Mouse (Mus musculus) common myeloid progenitor, adult 5-6 weeks (primary cell): Measurements from ENCODE around the gene Olfr809. TPM values are rescaled to one million over a fixed set of nuclear protein-coding genes. Genes with fewer than 3 reads are reported as not detected.

Source experiments
- ATAC-seq: replicated peaks from 2 replicates; pipeline ENCODE4 v1.8.0; 2016; ENCODE audit warnings: low read depth, mild to moderate bottlenecking, moderate TSS enrichment, inconsistent platforms; ENCODE audit not compliant: poor library complexity, severe bottlenecking
- total RNA-seq: library from RNA; stranded (forward); fragments of 200-1000, 187-1606 nt; gene quantifications from 2 replicates; pipeline ENCODE4 v1.2.3, GENCODE M21; 2017

Olfr809 gene
- not detected in 2 replicates for total RNA-seq

DNA sequence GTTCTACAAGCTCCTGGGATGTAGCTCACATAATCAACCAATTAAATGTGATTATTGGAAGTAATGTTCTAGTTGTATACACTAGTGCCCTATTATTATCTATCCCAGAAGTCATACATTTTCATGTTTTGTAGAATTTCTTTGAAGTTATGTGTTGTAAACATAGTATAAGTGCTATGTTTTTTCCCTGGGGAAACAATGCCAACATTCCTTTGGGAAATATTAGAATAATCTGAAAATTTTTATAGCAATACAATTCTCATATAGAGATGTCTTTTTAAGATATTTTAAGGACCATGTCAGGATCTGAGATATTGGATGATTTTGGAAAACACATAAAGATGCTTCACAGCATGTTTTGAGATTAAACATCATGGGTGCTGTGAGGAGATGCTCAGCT is at the start of gene Olfr809:
Olfr809 (plus strand) TSS at position 301 of the 400 bp plus-strand sequence.
- ATAC-seq, result no peak

DNA sequence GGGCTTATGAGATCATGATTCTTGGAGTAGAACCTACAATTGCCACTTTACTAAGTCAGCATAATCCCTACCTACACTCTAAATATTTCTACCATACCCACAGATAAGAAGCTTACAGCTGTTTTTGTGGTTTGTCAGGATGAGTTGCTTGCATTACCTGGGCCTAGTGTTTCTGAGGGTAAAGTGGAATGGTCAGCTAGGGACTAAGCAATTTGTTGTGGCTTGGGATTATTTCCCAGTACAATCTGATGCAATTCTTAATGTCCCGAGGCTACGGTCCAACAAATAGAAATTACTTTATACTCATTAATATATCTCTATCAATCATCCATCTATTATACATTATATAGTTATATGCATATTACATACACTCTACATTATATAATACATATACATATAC is 45.2 kb upstream of the Olfr809 start, which contains the start of gene Olfr805:
Olfr805 (minus strand) TSS at position 101 of the 400 bp plus-strand sequence.
- ATAC-seq, result no peak

GRCm38 (mm10) chr10:129741821-129742220 is 32.6 kb upstream of the Olfr809 start, which contains the start of gene Olfr806:
Gene Olfr806, minus strand, starts transcription at chr10:129741921.
- ATAC-seq, result no peak

DNA sequence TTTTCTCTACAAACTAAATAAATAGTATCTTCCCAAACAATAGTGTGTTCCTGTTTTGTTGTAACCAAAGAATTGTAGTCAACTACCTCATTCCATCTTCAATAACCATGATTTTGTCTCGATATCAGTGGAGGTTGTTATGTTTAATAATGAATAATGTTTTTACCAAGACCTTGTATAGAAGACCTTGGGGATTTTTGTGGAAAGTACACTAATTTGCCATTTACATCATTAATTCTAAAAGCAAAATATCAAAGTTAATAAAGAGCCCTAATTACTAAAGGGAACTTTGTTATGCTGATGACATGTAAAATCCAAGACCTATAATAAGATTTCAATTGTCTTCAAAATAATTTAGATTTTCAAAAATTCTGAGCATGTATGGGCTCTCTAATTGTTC is 16.7 kb upstream of the Olfr809 start, which contains the start of gene Olfr807:
Olfr807 (minus strand) TSS at position 101 of the 400 bp plus-strand sequence.
- no peak for ATAC-seq

DNA sequence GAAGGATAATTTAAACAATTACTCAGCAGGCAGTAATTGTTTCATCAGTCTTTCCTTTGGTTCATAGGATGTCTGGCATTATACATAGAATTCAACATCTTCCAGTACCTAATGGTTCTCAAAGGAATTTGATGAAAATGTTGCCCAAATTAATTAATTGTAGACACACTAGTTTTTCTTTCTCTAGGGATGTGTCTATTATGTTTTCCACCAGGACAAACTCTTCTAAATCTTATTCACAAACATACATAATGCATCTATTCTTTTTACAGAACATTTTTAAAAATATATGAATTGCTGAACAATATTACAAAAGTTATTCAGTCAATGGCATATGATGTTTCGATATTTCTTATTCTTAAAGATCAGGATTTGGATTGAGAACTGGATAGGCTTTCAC is 9.3 kb upstream of the Olfr809 start, which contains the start of gene Olfr808:
Olfr808 (plus strand) TSS at position 301 of the 400 bp plus-strand sequence.
- no peak for ATAC-seq

- ATAC-seq, result no peak
These were observed 3.7 kb downstream of the Olfr809 start for GRCm38 (mm10) chr10:129778123-129778522.

DNA sequence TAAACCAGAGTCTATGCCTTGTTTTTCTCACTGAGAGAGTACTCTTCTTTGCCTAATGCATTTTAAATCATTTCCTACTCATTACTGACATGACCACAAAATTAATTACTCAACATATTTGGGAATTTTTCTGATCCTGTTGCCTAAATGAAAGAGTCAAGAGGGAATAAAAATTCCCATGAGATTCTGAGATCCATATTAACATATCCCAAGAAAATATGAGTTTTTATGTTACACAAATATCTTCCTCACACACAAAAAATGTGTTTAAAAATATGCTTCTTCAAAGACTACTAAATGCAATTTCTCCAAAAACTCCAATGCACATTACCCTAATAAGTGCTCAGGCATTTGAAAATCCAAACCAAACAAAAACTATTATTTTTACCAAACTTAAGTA is 20.4 kb downstream of the Olfr809 start, which contains the start of gene Olfr810:
Olfr810 (minus strand) TSS at position 101 of the 400 bp plus-strand sequence.
- ATAC-seq, result no peak

DNA sequence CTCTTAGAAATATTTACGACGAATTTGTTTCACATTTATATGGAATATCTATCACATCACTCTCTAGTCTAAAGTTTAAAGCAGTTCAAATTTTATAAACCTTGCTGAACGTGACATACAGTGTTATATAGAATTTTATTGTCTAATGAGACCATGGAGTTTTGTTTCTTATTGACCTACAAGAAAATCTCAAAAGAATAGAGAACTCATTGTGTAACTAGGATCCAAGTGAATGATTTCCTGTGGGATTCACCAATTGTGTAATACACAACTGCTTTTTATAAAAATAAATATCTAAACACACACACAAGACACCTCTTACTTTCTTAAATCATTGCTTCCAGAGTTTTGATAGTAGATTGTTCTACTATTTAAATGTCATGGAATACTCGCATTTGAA is 29.9 kb downstream of the Olfr809 start, which contains the start of gene Olfr811:
Olfr811 (minus strand) TSS at position 101 of the 400 bp plus-strand sequence.
- ATAC-seq, result no peak

Other genes starting within 250 kb of the Olfr809 start
- not detected in 2 replicates for gene Olfr792, start 235.5 kb upstream of the Olfr809 start, total RNA-seq
- not detected in 2 replicates for gene Olfr794, start 207.0 kb upstream of the Olfr809 start, total RNA-seq
- not detected in 2 replicates for gene Olfr796, start 162.1 kb upstream of the Olfr809 start, total RNA-seq
- not detected in 2 replicates for gene Olfr798, start 146.7 kb upstream of the Olfr809 start, total RNA-seq
- gene Olfr799, start 137.2 kb upstream of the Olfr809 start, total RNA-seq, result not detected in 2 replicates
- not detected in 2 replicates for gene Olfr800, start 116.9 kb upstream of the Olfr809 start, total RNA-seq
- not detected in 2 replicates for gene Olfr801, start 100.8 kb upstream of the Olfr809 start, total RNA-seq
- not detected in 2 replicates for gene Olfr802, start 86.5 kb upstream of the Olfr809 start, total RNA-seq
- not detected in 2 replicates for gene Olfr803, start 80.4 kb upstream of the Olfr809 start, total RNA-seq
- gene Olfr804, start 71.4 kb upstream of the Olfr809 start, total RNA-seq, result not detected in 2 replicates
- gene Olfr805, start 45.3 kb upstream of the Olfr809 start, total RNA-seq, result not detected in 2 replicates
- not detected in 2 replicates for gene Olfr806, start 32.7 kb upstream of the Olfr809 start, total RNA-seq
- gene Olfr807, start 16.8 kb upstream of the Olfr809 start, total RNA-seq, result not detected in 2 replicates
- not detected in 2 replicates for gene Olfr808, start 9.2 kb upstream of the Olfr809 start, total RNA-seq
- gene Olfr810, start 20.3 kb downstream of the Olfr809 start, total RNA-seq, result not detected in 2 replicates
- gene Olfr811, start 29.8 kb downstream of the Olfr809 start, total RNA-seq, result not detected in 2 replicates
- not detected in 2 replicates for gene Olfr812, start 71.5 kb downstream of the Olfr809 start, total RNA-seq
- not detected in 2 replicates for gene Olfr813, start 80.7 kb downstream of the Olfr809 start, total RNA-seq
- not detected in 2 replicates for gene Olfr814, start 105.2 kb downstream of the Olfr809 start, total RNA-seq
- gene Olfr815, start 131.2 kb downstream of the Olfr809 start, total RNA-seq, result not detected in 2 replicates
- not detected in 2 replicates for gene Olfr816, start 141.0 kb downstream of the Olfr809 start, total RNA-seq
- not detected in 2 replicates for gene Olfr818, start 174.5 kb downstream of the Olfr809 start, total RNA-seq
- not detected in 2 replicates for gene Olfr819, start 192.6 kb downstream of the Olfr809 start, total RNA-seq
- not detected in 2 replicates for gene Olfr247, start 201.5 kb downstream of the Olfr809 start, total RNA-seq
- gene Gm10310, start 210.4 kb downstream of the Olfr809 start, total RNA-seq, result not detected in 2 replicates
- gene Olfr820, start 238.0 kb downstream of the Olfr809 start, total RNA-seq, result not detected in 2 replicates